Mouse (Mus musculus) liver, adult 10 weeks (tissue): ENCODE results near the gene Upk3bl. TPM values are rescaled to one million over a fixed set of nuclear protein-coding genes. Genes with fewer than 3 reads are reported as not detected.

Experiments used
- polyA plus RNA-seq: library from polyadenylated mRNA; stranded (reverse); fragments of 350-450 nt; fragmentation: Illumina TruSeq; extraction: RNeasy Lipid Tissue Mini Kit (QIAGEN cat#74804); gene quantifications from one replicate; pipeline ENCODE4 v1.2.3, GENCODE M21; 2014; ENCODE audit warnings: low read depth, low replicate concordance

Upk3bl gene
- not detected for polyA plus RNA-seq

DNA sequence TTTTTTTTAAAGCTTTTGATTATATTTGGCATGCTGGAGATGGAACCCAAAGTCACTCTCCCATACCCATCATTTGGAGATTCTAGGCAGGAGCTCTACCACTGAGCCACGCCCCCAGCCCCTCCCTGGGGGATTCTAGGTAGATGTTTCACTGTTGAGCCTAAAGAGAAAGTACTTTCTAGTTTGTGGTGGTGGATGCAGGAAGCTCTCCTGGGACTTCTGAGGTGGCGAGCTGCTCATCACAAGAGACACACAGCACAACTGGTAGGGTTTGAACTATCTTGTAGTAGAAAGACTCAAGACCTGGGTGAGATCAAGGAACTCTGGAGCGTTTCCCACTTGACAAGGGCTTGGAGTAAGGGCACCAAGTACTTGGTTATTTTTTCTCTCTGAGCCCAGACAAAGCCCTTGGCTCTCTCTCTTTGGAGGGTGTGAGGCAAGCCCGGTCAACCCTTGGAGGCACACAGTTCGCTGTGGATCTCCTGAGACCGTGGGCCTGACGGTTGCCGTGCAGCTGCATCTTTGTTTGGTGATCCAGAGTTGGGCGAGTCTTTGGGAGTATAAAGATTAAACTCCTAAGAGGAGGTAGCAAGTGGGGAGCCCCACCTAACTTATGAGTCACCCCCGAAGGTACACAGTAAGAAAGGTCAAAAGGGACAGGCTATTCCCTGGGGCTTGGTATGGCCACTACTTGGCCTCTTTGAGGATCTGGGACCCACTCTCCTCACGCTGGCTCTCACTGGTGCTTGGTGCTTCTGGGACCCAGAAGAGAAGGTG, at the start of gene Upk3bl:
Upk3bl (plus strand) TSS at position 192 of the 777 bp plus-strand sequence.

DNA sequence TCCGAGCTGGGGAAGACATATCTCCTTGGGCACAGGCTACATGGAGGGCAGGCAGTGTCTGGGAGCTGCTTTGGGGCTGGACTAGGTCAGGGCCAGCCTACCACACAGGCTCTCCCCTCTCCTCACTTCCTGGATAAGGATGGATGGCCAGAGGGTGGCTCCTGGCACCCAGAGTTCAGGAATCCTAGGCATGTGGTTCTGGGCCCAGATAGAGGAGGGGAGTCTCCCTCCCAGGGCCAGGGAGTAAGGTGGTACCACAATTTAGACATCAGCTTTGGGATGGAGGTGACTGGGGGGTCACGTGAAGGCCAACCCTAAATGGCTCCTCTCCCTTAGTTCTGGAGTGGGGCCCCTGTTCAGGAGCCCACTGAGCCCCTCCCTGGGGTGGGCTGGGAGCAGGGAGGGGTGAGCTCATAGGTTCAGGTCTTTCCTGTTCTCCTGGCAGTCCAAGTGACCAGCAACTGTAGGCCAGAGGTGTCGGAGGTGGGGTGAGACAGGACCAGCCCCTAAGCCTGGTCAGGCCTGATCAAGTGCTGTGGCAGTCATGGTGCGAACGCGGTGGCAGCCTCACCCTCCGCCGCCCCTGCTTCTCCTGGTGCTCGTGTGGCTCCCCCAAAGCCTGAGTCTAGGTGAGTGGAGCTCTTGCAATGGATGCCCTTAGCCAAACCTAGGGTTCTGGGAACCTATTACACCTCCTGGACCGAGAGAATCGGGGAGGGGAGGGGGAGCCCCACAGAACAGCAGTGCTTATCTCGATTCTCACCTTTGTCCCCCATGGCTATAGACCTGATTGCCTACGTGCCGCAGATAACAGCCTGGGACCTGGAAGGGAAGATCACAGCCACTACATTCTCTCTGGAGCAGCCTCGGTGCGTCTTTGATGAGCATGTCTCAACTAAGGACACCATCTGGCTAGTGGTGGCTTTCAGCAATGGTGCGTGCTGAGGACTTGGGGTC, 15.8 kb upstream of the Upk3bl start, which contains the start of gene Upk3b:
Upk3b (plus strand) TSS at position 239 of the 957 bp plus-strand sequence.

DNA sequence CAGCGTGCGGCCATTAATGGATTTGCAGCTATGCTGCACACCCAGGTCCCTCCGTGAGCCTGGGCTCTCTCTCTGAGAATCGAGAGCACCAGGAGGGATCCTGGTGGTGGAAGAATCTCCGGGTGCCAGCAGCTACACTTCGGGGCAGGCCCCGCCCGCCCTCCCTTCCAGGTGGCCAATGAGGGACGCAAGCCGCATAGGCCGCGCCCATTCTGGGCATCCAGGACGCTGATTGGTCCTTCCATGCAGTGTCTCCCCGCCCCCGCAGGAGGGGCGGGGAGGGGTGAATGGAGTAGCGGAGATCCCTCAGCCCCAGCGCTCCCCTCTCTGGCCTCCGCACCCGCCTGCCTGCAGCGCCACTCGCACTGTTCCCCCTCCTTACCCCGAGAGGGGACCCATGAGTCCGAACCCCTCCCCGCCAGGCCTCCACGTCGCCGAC, 29.4 kb downstream of the Upk3bl start, which contains the start of gene Rasa4:
Rasa4 (plus strand) TSS at position 248 of the 439 bp plus-strand sequence.

Other genes with a start within 250 kb of the Upk3bl start
- not detected for gene Srrm3, start 247.6 kb upstream of the Upk3bl start, polyA plus RNA-seq
- 0.95 TPM for gene Hspb1, start 166.6 kb upstream of the Upk3bl start, polyA plus RNA-seq
- 48.4 TPM for gene Ywhag, start 119.9 kb upstream of the Upk3bl start, polyA plus RNA-seq
- 1.4 TPM for gene Ssc4d, start 80.0 kb upstream of the Upk3bl start, polyA plus RNA-seq
- gene Zp3, start 74.4 kb upstream of the Upk3bl start, polyA plus RNA-seq, result not detected
- 0.32 TPM for gene Dtx2, start 59.7 kb upstream of the Upk3bl start, polyA plus RNA-seq
- gene Upk3b, start 16.0 kb upstream of the Upk3bl start, polyA plus RNA-seq, result 0.40 TPM
- gene Rasa4, start 29.4 kb downstream of the Upk3bl start, polyA plus RNA-seq, result 0.48 TPM
- gene Polr2j, start 62.1 kb downstream of the Upk3bl start, polyA plus RNA-seq, result 6.9 TPM
- 0.56 TPM for gene Lrwd1, start 81.6 kb downstream of the Upk3bl start, polyA plus RNA-seq
- 0.37 TPM for gene Alkbh4, start 81.7 kb downstream of the Upk3bl start, polyA plus RNA-seq
- gene Orai2, start 116.2 kb downstream of the Upk3bl start, polyA plus RNA-seq, result 0.24 TPM
- gene Prkrip1, start 144.5 kb downstream of the Upk3bl start, polyA plus RNA-seq, result 9.5 TPM
- gene Sh2b2, start 192.1 kb downstream of the Upk3bl start, polyA plus RNA-seq, result not detected